Mouse (Mus musculus): ENCODE data around the gene Gnat1. TPM values are rescaled to one million over a fixed set of nuclear protein-coding genes. Genes with fewer than 3 reads are reported as not detected.

Gene Gnat1
- total RNA-seq, 1 experiment from 2014 or later = not detected

DNA sequence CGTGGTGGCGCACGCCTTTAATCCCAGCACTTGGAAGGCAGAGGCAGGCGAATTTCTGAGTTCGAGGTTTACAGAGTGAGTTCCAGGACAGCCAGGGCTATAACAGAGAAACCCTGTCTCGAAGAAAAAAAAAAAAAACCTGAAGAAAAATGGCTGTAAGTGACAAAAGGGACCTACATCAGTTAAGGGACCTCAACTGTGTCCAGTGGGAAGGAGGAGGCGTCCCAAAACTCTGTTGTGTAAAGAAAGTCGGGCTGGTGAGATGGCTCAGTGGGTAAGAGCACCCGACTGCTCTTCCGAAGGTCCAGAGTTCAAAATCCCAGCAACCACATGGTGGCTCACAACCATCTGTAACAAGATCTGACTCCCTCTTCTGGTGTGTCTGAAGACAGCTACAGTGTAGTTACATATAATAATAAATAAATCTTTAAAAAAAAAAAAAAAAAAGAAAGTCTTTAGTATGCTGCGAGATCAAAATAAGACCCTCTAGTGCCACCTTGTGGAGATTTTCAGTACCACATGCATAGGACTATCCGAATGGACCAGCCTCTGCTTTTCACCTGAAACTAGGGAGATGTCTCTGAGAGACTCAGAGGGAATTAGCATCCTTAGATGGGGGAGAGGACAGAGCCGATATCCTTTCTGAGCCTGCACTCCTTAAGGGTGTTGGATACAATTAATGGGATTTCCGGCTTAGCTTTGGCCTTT, 1.5 kb downstream of the Gnat1 start:
- ATAC-seq (replicated peaks; ENCODE audit: low read depth, poor library complexity, severe bottlenecking) = peak; percentile 42; the same call in 1 of the 2 replicates

DNA sequence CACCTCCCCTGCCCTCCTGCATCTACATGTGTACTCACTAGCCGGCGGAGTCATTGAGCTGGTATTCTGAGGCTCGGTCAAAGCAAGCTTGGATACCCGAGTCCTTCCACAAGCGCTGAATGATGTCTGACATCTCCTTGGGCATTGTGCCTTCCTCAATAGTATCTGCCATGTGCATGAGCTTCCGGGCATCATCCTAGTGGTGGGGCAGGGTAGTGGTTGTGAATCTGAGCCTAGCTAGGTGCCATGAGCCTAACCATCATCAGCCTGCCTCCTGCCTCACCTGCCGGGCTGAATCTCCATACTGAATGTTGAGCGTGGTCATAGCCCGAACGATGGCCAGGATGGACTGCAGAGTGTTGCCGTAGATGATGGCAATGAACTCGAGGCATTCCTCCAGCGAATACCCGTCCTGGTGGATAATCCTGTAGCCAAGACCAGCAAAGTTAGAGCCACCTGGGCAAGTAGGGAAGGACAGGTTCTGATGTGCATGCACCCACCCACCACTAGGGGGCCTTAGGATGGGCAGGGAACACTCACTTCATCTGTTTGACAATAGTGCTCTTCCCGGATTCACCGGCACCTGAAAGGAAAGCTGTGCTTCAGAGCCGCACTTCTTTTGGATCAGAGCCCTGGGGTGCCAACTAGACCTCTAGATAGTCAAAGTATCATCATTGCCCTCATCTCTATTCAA, 2.3 kb downstream of the Gnat1 start:
- peak; percentile 41; the same call in 1 of the 2 replicates for ATAC-seq (replicated peaks; ENCODE audit: low read depth, poor library complexity, severe bottlenecking)

DNA sequence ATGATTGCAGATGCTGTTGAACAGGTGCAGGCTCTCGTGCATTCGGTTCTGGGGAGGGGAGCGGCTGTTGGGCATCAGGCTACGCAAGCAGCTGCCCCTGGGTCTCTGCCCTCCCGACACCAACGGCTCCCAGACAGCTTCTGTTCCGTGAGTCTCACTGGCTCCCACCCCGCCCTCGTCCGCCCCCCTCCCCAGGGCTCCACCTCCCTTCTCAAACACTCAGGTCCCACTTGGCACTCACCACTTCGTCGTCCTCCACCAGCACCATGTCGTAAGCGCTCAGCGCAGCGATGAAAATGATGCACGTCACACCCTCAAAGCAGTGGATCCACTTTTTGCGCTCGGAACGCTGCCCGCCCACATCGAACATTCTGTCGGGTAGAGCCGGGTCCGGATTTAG, 3.2 kb downstream of the Gnat1 start:
- ATAC-seq (replicated peaks; ENCODE audit: low read depth, poor library complexity, severe bottlenecking) = peak; percentile 9; the same call in 1 of the 2 replicates

DNA sequence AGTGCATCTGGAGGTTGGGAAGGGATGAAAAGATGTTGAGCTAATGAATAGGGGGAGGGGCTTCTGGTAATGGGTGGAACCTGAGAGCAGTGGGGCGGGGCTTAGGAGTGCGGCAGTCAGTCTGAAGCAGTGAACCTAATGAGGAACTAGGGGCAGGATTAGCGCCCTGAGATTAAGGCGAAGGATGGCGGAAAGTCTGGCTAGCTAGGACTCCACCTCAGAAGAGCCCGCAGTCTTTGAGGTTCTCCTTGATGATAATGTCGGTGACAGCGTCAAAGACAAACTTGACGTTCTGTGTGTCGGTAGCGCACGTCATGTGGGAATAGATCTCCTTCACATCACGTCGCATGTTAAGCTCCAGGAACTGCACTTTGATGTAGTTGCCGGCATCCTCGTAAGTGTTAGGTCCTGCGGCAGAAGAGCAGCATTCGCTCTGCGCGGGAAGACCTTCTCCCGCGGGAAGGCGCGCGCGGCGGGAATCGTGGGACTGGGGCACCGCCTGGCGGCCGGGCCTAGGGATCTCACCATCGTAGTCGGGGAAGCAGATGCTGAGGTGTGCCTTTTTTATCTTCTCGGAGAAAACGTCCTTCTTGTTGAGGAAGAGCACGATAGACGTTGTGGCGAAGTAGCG, 3.7 kb downstream of the Gnat1 start:
- ATAC-seq (replicated peaks; ENCODE audit: low read depth, poor library complexity, severe bottlenecking) = peak; percentile 77

DNA sequence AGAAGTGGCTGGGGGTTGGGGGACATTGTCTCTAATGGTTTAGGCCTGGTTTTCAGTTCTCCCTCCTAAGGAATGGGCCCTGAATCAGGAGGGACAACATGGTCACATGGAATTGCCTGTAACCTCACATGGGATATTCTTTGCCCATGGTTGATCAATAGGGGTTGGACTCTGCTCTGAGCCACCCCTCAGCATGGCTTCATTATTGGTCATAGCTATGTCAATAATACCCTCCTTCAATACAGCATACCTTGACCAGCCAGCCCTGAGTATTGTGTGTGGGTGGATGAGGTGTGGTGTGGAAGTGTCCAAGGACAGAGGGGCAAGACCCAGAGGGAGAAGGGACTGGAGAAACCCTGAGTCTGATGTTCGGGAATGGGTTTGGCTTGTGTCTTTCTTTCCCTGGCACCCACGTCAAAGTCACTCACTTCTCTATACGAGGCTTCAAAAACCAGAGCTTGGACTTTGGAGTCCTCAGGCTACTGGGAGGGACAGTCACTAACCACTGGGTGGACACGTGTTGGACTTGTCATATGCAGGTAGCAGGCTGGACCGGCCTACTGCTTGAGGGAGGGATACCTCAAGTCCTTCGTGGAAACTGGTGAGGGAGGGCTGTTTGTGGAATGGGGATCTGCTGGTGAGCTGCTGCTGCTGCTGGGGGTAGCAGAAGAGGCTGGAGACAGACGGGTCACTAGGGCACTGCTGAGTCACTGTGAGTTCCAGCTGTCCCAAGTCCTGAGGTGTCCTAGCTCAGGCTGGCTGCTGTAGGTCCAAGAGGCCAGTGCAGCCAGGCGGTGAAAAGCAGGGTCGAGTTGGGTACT, 4.7 kb downstream of the Gnat1 start:
- ATAC-seq (replicated peaks; ENCODE audit: low read depth, poor library complexity, severe bottlenecking) = no peak

DNA sequence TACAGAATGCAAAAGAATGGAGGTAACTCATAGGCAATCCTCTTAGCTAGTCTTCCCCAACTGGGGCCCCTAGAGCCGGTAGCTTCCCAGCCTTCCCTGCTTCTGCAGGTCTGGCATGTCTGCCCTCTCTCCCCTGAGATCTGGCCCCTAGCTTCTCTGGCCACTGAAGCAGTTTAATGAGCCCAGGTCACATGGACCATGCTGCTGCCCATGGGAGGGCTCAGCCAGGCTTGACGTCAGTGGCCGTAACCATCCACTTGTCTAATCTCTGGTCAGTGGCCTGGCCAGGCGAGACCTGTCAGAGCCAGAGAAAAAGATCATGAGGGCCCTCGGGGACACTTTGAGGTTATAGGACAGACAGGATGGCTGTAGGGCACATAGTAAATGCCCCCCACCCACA, 9.3 kb downstream of the Gnat1 start:
- no peak for ATAC-seq (replicated peaks; ENCODE audit: low read depth, poor library complexity, severe bottlenecking)

DNA sequence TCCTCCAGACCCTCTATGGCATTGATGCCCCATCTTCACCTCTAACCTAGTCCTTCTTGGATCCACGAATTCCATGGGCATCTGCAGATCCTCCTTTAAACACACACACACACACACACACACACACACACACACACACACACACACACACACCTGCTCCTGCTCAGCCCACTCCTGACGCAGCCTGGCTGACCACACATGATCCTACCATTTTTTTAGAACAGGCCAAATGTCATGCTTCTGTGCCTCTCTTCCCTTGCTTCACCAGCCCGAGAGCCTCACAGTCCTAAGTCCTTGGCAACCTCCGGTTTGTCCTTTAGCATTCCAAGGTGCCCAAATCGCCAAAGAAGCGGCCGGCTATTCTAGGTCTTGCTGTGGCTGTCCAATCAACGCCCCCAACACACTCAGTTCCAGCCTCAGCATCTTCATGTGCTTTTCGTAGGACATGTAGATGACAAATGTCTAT, 10.0 kb downstream of the Gnat1 start, which contains the start of gene Slc38a3:
Gene Slc38a3 (minus strand): TSS at position 51 of the 466 bp plus-strand sequence.
- ATAC-seq (replicated peaks; ENCODE audit: low read depth, poor library complexity, severe bottlenecking) = no peak

DNA sequence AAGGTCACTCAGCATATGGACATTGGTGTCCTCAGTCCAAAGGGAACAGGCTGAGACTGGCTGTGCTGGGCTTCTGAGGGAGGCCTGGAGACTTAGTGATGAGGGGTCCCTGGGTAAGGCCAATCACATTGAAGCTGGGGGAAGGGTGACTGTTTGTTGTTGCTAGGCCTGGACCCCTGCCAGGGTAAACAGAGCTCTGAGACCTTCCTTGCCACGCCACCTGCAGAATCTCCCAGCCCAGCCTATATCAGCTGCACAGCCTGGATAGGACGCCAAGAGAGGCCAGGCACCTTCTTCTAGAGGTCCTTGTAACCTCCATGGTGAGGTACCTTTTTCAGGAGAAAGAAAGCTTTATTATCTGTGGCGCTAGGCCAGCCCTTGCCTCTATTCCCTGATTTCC, 10.6 kb downstream of the Gnat1 start:
- ATAC-seq (replicated peaks; ENCODE audit: low read depth, poor library complexity, severe bottlenecking) = no peak

DNA sequence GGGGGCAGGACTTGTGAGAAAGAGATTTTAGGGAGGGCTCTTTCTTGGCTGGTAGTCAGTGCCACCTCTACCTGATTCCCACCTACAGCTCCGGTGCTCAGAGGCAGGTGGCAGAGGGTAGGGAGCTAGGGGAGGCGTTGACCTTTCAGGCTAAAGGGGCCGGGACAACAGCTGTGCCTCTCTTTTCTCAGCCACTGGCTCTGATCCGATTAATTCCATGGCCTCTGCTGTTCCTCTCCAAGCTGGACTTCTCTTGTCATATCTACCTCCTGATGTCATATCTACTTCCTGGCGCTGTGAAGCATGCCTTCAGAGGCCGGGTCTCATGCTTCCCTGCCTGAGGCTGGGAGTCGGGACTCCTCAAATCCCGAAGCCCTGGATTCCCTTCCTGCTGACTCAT, 11.5 kb downstream of the Gnat1 start:
- ATAC-seq (replicated peaks; ENCODE audit: low read depth, poor library complexity, severe bottlenecking) = no peak

DNA sequence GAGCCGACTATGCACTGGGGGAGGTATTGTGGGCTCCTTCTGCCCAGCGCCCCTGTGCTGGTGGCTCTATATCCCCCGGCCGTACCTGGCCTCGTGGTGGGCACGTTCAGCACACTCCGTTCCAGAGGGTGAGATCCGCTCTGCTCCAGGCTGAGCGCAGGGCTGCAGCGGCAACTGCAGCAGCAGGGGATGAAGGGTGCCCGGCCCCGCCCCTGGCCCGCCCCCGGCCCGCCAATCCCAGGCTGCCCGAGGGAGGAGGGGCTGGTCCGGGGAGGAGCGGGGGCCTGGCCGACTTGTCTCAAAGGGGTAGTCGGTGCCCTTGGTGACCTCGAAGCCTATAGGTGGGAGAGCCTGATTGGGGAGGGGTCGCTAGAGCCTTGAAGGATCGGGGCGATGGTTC, 12.3 kb downstream of the Gnat1 start:
- ATAC-seq (replicated peaks; ENCODE audit: low read depth, poor library complexity, severe bottlenecking) = peak; percentile 51; the same call in 1 of the 2 replicates

DNA sequence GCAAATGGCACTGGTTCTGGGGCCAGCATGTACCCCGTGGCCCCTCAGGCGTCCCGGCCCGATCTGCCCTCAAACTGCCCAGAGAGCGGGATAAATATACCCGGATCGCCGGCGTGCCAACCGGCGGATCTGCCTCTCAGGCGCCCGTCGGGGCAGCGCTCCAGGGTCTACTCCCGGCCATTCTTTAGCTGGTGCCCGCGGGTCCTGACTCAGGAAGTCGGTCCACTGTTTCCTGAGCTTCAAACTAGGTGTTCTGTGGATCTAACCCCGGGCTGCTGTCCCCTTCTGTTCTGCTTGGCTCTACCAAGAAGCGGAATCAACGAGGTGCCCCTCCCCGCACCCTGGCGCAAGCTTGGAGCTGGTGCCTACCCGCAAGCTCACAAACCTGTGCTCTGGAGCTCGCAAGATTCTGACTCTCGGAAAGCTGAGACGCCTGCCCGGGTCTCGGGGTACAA, 12.7 kb downstream of the Gnat1 start:
- ATAC-seq (replicated peaks; ENCODE audit: low read depth, poor library complexity, severe bottlenecking) = 0 out of 2 replicates have a peak, but pooled peaks have one; percentile 33

DNA sequence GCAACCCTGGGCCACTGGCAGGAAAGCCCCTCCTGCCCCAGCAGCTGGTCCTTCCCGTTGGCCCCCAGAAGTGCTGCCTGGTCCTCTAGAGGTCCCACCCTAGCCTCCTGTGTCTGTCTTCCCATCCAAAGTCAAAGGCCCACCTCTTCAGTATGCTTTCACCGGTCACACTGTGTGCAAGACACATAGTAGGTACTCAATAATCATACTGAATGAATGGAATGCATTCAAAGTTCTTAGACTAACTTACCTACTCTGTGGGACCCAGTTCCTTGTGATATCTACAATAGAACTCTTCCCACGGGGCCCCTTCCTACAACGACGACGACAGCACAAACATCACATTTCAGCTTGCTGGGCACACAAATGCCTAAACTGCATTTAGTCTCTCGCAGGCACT, 14.2 kb downstream of the Gnat1 start:
- ATAC-seq (replicated peaks; ENCODE audit: low read depth, poor library complexity, severe bottlenecking) = no peak

DNA sequence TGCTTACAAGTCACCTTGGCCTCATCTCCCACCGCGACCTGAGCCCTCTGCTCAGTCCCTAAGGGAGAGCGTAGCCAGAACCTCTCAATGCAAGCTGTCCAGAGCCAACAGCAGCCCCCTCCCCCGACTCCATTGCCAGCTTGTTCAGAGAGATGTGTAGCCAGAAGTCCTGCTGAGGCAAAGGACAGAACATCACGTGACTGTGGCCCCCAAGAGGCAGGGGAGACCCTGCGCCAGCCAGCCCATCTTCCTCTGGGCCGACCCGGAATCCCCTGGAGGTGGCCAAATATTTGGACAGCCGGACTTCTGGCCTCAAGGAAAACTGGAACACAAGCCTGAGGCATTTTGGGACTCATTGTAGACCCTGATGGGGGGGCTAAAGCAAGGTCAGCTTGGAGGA, 16.0 kb downstream of the Gnat1 start:
- no peak for ATAC-seq (replicated peaks; ENCODE audit: low read depth, poor library complexity, severe bottlenecking)

DNA sequence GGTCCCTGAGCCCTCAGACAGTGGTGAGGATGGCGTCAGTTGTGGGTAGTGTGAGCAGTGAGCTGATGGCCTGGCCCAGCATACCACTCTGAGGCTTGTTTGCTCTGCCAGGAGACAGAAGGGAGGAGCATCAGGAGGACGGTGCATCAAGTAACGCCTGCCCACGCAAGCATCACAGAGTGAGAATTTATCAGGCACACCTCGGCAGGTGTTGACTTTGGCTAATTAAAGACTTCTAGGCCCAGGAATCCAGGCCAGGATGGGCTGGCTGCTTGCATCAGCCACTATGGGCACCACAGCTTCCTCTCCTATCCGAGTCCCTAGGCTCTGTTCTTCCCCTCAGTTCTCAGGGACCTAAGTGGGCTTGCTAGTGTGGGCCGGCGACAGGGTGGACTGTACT, 17.2 kb downstream of the Gnat1 start:
- no peak for ATAC-seq (replicated peaks; ENCODE audit: low read depth, poor library complexity, severe bottlenecking)

DNA sequence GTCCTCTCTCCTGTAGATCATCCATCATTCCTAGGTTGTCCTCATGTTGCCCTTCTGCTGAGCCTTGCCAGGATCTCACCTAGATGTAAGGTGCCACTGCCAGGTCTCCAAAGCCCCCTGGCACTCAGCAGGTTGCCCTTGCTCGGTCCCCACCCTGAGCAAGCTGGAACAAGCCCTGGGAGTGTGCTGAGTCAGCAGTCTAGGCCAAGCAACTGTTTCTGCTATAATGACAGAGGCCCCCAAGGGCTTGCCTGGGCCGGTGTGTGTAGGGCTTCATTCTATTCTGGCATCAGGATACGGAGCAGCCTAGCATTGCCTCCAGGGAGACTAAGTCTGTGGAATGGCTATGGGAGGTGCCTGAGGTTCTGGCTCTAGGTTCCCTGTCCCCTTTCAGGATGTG, 18.7 kb downstream of the Gnat1 start:
- ATAC-seq (replicated peaks; ENCODE audit: low read depth, poor library complexity, severe bottlenecking) = no peak

DNA sequence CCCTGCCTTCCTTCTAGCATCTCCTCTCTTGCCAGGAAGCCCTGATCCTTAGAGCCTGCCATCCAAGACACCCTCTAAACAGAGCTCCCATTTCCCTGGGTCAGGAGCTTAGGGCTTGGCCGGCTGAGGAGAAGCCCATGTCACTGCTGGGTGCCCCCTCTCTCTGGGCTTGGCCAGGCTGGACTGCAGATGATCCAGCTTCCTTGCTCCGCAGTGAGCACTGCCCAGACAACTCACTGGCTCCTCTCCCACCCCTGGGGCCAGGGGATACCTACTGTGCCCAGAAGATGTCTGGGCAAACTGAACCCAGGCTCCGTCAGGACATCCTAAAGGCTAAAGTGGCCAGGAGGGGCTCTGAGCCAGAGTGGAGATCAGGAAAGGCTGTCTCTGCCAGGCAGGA, 19.6 kb downstream of the Gnat1 start:
- ATAC-seq (replicated peaks; ENCODE audit: low read depth, poor library complexity, severe bottlenecking) = no peak

DNA sequence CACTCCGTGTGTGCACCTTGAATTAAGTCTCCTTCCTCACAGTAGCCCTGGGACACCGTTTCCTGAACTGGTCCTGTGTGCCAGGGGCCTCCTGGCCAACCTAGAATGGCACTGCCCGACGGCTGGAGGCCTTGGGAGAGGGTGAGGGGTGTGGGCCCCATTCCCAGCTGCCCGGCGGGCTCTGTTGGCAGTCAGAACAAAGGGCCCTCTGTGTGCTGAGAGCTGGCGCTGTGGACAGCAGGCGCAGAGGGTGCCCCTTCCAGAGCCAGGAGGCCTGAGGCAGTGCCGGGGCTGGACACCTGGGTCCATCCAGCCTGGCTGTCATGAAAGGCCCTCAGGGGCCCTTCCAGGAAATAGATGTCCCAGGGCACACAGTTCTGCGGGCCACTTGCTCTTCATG, 20.0 kb downstream of the Gnat1 start:
- no peak for ATAC-seq (replicated peaks; ENCODE audit: low read depth, poor library complexity, severe bottlenecking)

DNA sequence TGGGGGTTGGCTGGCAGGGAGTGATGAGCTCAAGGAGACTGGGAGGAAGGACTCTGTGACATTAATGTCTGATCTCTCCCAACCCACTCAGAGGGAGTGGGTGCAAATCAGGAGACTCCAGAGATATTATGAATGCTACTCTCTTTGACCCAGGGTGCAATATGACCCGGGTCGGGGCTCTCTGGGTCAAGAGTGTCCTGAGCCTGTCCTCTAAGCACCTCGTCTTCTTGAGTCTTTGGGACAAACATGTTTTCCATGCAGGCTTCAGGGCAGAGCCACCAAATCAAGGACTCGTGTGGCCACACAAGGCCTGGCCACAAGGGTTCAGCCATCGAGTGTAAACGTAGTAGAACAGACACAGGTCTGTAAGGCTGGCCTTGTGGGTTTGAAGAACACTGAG, 21.4 kb downstream of the Gnat1 start:
- no peak for ATAC-seq (replicated peaks; ENCODE audit: low read depth, poor library complexity, severe bottlenecking)

DNA sequence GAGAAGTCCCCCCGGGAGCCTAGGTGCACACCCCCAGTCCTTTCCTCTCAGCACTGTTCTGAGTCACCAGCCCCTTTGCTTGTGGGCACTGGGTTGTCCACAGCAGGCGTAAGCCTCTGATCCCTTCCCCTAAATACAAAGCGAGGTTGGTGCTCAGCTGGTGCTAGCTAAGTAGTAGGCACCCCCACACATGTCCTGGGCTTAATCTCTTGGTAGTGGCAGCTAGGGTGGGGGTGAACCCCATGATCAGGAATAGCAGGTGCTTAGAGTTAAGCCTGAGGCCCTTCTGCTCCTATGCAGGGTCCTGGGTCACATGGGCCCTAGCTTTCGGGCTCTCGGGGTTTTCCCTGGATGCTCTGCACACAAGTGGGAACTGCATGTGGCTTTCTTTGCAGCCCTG, 22.4 kb downstream of the Gnat1 start:
- no peak for ATAC-seq (replicated peaks; ENCODE audit: low read depth, poor library complexity, severe bottlenecking)

DNA sequence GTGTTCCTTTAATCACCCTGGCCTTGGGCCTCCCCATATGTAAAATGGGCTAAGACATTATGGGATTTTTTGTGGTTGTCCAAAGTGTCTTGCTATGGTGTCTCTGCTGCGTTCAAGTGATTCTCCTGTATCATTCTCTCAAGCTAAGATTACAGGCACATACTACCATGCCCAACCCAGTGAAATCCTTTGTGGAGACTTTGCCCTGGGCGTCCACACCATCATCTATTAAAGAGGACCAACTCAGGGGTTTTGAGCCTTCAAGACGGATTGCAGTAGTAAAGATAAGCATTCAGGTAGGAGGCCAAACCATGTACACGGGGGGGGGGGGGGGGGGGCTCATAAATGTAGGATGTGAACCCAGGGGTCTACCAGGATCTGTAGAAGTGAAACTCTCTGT, 24.9 kb downstream of the Gnat1 start:
- ATAC-seq (replicated peaks; ENCODE audit: low read depth, poor library complexity, severe bottlenecking) = no peak

All from common myeloid progenitor, adult 5-6 weeks (primary cell).